Mouse (Mus musculus) 3134 (cell line): ENCODE results near the gene Peak1.

Experiments
- DNase-seq: peaks from one replicate; pipeline ENCODE4 v3.0.0-alpha.2; 2011; ENCODE audit warnings: low spot score; ENCODE audit not compliant: insufficient read length; ENCODE audit errors: extremely low read depth

The Peak1 gene

GRCm38 (mm10) chr9:56207083-56207482, 210.8 kb downstream of the Peak1 start:
- DNase-seq, result no peak

GRCm38 (mm10) chr9:56205336-56205735, 212.5 kb downstream of the Peak1 start:
- DNase-seq, result peak; percentile 60

- DNase-seq, result peak; percentile 26
Observed at GRCm38 (mm10) chr9:56204316-56204715, 213.6 kb downstream of the Peak1 start.

GRCm38 (mm10) chr9:56200645-56201314, 217.1 kb downstream of the Peak1 start:
- DNase-seq, result peak; percentile 32

- no peak for DNase-seq
Observed at GRCm38 (mm10) chr9:56200200-56200599, 217.7 kb downstream of the Peak1 start.

GRCm38 (mm10) chr9:56196921-56197320, 220.9 kb downstream of the Peak1 start:
- peak; percentile 52 for DNase-seq

- no peak for DNase-seq
Observed at GRCm38 (mm10) chr9:56195193-56195592, 222.7 kb downstream of the Peak1 start.

- no peak for DNase-seq
Observed at GRCm38 (mm10) chr9:56191498-56192455, 226.1 kb downstream of the Peak1 start.

- DNase-seq, result no peak
Observed at GRCm38 (mm10) chr9:56180118-56180781, 237.6 kb downstream of the Peak1 start.

- DNase-seq, result peak; percentile 13
Observed at GRCm38 (mm10) chr9:56179416-56180117, 238.3 kb downstream of the Peak1 start.

GRCm38 (mm10) chr9:56177354-56177753, 240.5 kb downstream of the Peak1 start:
- DNase-seq, result peak; percentile 27

GRCm38 (mm10) chr9:56175316-56175715, 242.6 kb downstream of the Peak1 start:
- no peak for DNase-seq

GRCm38 (mm10) chr9:56167690-56168089, 250.2 kb downstream of the Peak1 start:
- no peak for DNase-seq

- DNase-seq, result no peak
Observed at GRCm38 (mm10) chr9:56166161-56166560, 251.7 kb downstream of the Peak1 start.

- DNase-seq, result no peak
Observed at GRCm38 (mm10) chr9:56165377-56165776, 252.5 kb downstream of the Peak1 start, which contains the start of gene Tspan3. Gene Tspan3 (minus strand): TSS chr9:56165477.

- peak; percentile 91 for DNase-seq
Observed at GRCm38 (mm10) chr9:56160341-56161141, 257.3 kb downstream of the Peak1 start.

GRCm38 (mm10) chr9:56159456-56159855, 258.4 kb downstream of the Peak1 start:
- DNase-seq, result no peak

GRCm38 (mm10) chr9:56158077-56158476, 259.8 kb downstream of the Peak1 start:
- no peak for DNase-seq

GRCm38 (mm10) chr9:56154572-56154971, 263.3 kb downstream of the Peak1 start:
- no peak for DNase-seq
